Mouse (Mus musculus) spleen, embryonic (tissue): ENCODE measurements at regions not wholly inside any gene's neighbourhood (a gene's known extent, or its start where the extent isn't known, plus 50 kb on each side); places are given as distances from the start of the nearest gene placed in this dataset.

Source experiments
- CTCF ChIA-PET: fragments of 350-600 bp; sonication (Branson Sonifier 250); formaldehyde crosslinking; loops from one replicate; lab custom pipeline; 2022; lab: Charles Lee

- CTCF ChIA-PET = no interaction called here
Observed at GRCm38 (mm10) chr4:125275259-125275658, 147.6 kb upstream of the Zc3h12a start.

DNA sequence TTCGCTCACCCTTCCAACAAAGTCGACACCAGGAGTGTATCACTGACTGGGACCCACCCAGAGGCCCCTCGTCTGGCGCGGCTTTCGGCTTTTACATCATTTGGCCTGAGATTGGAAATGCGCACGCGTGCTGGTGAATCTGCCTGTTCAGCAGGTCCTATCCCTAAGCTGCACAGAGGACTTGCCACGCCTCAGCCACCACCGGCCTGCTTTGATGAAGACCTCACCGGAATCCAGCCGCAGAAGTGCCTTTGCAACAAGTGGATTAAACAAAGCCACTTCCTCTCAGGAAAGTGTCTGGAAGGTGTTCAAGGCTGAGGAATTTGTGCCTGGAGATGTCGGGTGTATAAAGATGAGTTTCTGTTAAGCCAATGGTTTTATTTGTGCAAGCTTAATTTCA is 143.3 kb upstream of the Zc3h12a start:
- CTCF ChIA-PET = no interaction called here

- CTCF ChIA-PET = no interaction called here
Observed at GRCm38 (mm10) chr4:125266212-125266611, 138.6 kb upstream of the Zc3h12a start.

GRCm38 (mm10) chr4:125265575-125265974 is 137.9 kb upstream of the Zc3h12a start:
- CTCF ChIA-PET = no interaction called here

GRCm38 (mm10) chr4:125265065-125265464 is 137.4 kb upstream of the Zc3h12a start:
- CTCF ChIA-PET = no interaction called here

DNA sequence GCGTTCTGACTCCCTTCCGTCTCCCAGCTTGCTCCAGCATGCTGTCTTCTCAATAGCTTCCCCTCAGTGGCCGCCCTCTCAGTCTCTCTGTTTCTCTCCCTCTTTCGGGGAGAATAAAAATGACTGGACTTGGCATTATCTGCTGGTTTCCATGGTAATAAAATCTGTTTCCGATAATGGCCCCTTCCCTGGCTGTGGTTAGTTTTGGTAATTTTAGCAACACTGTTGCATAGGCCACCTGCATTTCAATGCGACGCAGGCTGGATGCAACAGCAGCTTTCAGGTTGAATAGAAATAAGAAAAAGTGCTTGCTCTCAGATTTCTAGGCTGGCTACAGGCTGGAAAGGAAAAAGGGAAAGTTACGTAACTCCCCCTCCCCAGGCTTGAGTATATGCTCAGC is 133.9 kb upstream of the Zc3h12a start:
- CTCF ChIA-PET = no interaction called here

- CTCF ChIA-PET = no interaction called here
Observed at GRCm38 (mm10) chr4:125259306-125259705, 131.7 kb upstream of the Zc3h12a start.

- CTCF ChIA-PET = no interaction called here
Observed at GRCm38 (mm10) chr4:125257916-125258315, 130.3 kb upstream of the Zc3h12a start.

- CTCF ChIA-PET = no interaction called here
Observed at GRCm38 (mm10) chr4:125253161-125253560, 125.5 kb upstream of the Zc3h12a start.

DNA sequence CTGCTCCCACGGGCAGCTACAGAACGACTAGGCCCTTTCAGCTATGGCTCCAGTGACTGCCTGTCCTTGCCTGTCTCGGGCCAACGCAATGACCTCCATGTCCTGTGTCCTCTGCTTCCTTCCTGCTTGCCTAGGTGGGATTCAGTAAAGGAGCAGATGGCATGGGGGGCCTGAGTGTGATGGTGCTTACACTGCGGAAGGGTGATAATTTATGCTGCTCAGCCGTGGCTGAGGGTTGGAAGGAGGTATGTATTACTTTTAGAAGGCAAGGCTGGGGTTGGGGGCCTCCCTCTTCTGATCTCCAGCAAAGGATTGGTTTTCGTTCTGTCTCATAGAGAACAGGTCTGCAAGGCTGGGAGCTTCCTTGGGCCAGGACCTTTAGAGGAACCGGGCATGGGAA is 124.6 kb upstream of the Zc3h12a start:
- CTCF ChIA-PET = no interaction called here

DNA sequence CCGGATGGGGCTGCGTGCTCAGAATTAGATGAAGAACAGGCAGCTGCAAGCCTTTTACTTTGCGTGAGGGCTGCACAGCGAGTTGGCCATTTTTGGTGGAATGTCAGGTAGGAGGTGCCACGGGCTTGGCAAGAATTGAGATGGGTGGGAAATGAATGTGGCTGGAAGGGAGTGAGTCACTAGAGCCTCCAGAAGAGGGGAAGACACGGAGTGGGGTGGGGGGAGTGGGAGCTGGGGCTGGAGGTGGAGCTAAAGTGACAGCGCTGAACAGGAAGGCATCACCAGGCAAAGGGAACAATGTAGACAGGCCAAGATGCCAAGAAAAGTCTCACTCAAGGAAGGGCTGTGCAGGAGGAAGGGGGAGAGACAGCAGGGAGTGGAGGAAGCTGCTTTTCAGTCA is 121.4 kb upstream of the Zc3h12a start:
- CTCF ChIA-PET = no interaction called here

DNA sequence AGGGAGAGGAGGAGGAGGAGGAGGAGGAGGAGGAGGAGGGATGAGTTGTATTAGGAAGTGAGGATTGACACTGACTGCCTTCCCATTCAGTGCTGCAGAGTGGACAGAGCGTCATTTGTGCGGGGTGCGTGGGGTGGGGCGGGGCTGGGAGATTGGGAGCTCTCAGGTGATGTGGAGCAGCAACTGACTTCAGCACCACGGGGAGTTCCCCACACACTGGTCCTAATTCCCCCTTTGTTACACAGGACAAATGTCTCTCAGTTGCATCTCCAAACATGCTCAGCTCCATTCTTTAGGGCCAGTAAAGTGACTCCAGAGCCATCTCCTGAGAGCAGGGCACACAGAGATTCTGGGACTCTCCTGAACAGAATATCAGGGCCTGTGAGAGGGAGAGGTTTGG is 118.5 kb upstream of the Zc3h12a start:
- CTCF ChIA-PET = no interaction called here

DNA sequence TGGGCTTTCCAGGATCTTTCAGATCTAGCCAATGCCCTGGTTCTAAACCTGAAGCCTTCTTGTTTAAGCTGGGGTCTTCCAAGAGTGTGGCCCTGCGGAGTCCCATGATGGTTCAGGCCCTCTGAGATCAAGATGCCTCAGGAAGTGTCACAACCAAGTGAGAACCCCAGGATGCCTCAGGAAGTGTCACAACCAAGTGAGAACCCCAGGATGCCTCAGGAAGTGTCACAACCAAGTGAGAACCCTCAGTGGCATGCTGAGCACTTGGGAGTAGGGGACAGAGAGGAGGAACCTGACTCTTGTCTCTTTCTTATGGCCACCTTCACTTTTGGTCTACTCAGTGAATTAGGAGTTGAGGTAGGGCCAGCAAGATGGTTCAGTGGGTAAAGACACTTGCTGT is 114.9 kb upstream of the Zc3h12a start:
- CTCF ChIA-PET = no interaction called here

GRCm38 (mm10) chr4:125241577-125242262 is 114.1 kb upstream of the Zc3h12a start:
- CTCF ChIA-PET = no interaction called here

DNA sequence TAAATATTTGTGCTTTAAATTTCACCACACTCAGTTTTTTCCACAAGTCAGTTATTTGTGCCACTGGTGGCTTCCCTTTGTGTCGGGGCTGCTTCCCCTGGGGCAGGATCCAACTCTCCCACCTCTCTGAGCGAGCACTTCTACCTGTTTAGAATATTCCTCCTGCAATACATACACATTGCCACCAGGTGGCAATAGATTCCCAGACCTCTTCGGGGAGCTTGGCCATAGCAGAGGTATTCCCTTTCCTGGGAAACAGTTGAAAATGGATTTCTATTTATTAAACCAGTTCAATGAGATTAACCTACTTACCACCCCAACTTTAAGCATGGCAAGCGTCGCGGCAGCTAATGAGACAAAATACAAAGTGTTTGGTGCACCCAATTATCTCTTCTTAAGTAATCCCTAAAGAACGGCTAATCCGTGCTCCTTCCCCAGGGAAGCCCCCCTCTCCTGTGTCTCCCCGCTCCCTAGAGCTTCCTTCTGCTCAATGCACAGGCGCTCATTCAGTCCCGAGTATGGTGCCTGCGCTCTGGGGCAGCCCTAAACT is 104.1 kb upstream of the Zc3h12a start:
- CTCF ChIA-PET = no interaction called here

DNA sequence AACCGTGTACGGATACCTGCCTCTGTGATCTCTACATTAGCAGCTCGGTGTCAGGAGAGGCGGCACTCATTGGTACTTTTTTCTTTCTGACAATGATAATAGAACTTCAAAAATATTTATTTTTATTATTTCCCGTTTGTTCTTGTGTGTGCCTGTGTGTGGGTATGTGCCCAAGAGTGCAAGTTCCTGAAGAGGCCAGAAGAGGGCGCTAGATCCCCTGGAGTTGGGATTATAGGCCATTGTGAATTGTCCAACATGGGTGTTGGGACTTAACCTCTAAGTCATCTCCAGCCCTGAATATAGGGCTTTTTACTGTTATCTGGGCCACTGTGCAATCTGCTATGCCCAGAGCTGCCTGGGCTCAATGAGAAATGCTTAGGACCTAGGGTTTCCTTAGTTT is 99.6 kb upstream of the Zc3h12a start:
- CTCF ChIA-PET = no interaction called here

DNA sequence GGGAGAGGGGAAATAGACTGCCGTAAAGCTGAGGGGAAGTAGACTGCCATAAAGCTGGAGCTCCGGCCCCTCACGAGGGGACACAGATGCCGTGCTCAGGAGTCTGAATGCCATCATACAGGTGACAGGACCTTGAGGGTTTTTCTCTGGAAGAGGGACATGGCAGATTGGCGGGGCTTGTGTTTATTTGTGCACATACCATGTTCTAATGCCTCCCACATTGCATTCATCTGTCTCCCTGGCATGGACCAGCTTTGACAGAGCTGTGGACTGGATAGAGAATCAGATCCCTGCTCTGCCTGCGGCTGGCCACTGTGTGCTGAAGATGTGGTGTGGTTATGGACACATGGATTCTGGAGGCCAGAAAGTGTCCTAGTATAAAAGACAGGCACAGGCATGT is 95.3 kb upstream of the Zc3h12a start:
- CTCF ChIA-PET = no interaction called here

DNA sequence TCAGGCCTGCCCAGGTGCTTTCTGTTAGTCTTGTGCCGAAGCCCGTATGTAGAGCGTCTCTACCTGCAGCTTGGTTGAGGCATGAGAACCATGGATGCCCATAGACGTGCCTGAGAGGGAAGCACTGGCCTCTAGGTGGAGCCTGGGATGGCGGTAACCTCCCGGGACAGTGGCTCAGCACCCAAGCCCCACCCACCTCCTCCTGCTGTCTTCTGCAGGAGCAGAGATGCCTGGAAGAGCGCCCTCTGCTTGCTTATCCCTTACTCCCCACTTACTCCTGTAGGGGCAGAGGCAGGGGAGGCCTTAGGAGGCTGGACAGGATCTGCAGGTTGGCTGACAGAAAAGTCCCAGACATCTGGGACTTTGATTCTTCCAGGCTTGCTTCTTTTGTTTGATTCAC is 92.7 kb upstream of the Zc3h12a start:
- CTCF ChIA-PET = no interaction called here

DNA sequence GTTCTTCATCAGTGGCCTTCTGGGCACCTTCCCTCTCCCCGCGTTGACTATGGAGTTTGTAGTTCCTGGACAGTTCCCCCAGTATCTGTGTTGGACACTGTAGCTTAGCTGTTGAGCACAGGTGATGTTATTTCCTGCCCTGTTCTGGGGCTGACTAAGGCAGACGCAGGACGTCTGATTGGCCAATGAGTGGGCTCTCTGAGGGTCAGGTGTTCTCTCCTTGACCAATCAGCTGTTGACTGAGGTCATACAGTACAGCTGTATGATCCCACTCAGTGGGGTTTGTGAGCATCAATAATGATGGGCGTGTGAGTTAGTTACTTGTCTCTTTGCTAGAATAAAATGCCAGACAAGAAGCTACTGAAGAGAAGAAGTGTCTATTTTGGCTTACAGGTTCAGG is 91.6 kb upstream of the Zc3h12a start:
- CTCF ChIA-PET = no interaction called here

DNA sequence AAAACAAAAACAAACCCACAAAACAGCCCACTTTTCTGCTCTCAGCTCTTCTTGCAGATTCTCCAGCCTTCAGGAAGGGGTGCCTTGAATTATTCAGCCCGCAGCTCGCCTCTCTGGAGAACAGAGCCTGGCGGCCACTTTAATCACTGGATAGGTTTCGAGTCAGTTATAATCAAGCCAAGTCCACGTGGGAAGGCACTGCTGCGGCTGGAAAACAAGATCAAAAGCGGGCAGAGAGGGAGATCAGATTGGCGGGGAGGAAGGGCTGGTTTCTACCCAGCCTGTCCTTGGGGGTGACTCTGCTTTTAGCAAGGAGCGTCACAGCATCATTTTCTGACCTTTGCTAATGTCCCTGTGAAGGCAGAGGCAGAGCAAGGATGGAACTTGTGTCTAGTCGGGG is 86.7 kb upstream of the Zc3h12a start:
- CTCF ChIA-PET = no interaction called here

DNA sequence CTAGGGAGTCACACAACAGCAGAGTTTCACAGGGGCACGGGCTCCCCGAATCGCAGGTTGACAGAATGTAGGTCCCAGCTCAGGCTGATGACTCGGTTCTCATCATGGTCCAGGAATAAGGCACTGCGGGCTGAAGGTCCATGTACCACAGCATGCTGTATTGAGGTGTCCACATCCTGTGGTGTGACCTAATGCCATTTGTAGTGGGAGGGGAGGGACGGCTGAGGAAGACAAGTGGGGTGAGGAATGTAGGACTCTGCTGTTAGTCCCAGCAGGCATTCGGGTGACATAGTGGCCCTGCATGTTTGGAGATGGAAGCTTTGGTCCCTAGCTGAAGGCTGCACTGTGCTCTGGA is 84.5 kb upstream of the Zc3h12a start:
- CTCF ChIA-PET = no interaction called here

DNA sequence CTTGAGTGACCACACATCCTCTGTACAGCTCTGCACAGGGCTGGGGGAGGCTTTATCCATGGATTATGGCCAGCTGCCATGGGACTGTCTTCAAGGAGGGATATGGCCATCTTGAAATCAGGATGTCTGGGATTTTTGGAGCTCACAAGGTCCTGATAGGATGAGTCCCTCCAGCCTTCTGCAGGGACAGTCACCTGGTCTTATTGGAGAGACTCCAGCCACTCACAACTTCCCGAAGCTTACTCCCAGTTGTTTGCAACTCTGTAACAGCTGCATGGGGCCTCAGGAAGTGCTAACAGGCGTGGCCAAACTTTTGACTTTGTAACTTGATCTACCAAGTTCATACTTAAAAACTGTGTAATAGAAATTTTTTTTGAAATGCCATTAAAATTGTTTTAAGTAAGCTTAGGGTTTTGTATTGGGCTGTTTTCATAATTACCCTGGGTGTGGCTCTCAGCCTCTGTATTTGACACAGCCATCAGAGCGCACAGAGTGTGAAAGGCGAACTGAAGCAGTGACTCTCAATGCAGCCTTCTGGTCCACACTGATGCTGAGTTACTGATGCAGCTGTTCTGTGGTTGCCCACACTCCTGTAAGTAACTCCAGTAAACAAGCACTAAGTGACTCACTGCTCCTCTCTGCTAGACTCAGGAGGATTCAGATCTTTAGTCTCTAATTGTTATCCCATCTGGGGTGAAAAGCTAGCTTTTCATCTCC is 84.0 kb upstream of the Zc3h12a start:
- CTCF ChIA-PET = no interaction called here

DNA sequence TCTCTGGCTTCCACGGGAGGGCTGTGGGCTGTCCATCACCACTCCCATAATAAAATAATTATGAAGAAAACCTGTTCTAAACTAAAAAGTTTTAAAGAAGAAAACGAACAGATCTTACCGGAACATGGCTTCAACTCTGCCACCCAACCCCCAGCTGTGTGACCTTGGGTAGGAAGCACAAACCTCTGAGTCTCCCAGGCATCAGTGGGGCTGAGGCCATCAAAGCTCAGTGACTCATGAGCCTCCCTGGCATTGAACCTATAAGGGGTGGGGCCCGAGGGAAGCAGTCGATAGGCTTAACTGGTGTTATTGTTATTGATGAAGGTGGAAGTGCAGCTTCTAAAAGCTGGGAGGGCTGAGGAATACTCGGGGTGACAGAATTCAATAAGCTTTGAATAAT is 83.1 kb upstream of the Zc3h12a start:
- CTCF ChIA-PET = no interaction called here
